Mouse (Mus musculus): ENCODE data around the gene Furin. TPM values are rescaled to one million over a fixed set of nuclear protein-coding genes. Genes with fewer than 3 reads are reported as not detected.

Furin gene
- 12.0 and 12.5 TPM in 2 replicates for polyA plus RNA-seq (2015; fragmentation: Nextera tagmentation; extraction: Ambion mirVana)

- WGBS: 51% methylated on average over 9 of the region's 9 CpGs
Measured at GRCm38 (mm10) chr7:80405188-80405695, at the start of gene Furin. TSS of gene Furin (minus strand) at chr7:80405436.

GRCm38 (mm10) chr7:80454786-80455185 lies 49.5 kb upstream of the Furin start:
- Histone ChIP-seq H3K27me3 (no peaks in the 10 kb centered on the region), H3K36me3 (peaks cover 51% of the 10 kb centered on the region), H3K27ac (no peak overlapping the region), H3K4me1 (peaks cover 25% of the 10 kb centered on the region), H3K4me2 (replicated peaks) (no peak overlapping the region), H3K9me3 (no peaks in the 10 kb centered on the region), H3K4me3 (no peak overlapping the region), H3K9ac (no peak overlapping the region)
- no peak for ATAC-seq (ENCODE audit: low FRiP score, low read depth)
- WGBS: 91% methylated on average over 2 of the region's 2 CpGs

More at GRCm38 (mm10) chr7:80405188-80405695, at the start of gene Furin:
- Histone ChIP-seq H3K27me3 (0 out of 2 replicates have a peak, but pooled peaks cover 15% of the 10 kb centered on the region), H3K9me3 (no peaks in the 10 kb centered on the region), H3K27ac (no peak within 1 kb of the TSS), H3K36me3 (no peaks in the 10 kb centered on the region), H3K9ac (no peak within 1 kb of the TSS), H3K4me3 (no peak within 1 kb of the TSS), H3K4me2 (replicated peaks) (no peak within 1 kb of the TSS), H3K4me1 (peaks cover 27% of the 10 kb centered on the region)
- no peak for ATAC-seq (ENCODE audit: low FRiP score, low read depth)

- no peak overlapping the region for H3K4me3 ChIP-seq
- H3K27me3 ChIP-seq: no peaks in the 10 kb centered on the region
- no peak overlapping the region for H3K9ac ChIP-seq
- peaks cover 25% of the 10 kb centered on the region for H3K4me1 ChIP-seq
- H3K9me3 ChIP-seq: no peaks in the 10 kb centered on the region
- ATAC-seq (ENCODE audit: low FRiP score, low read depth): no peak
- H3K36me3 ChIP-seq: peaks cover 46% of the 10 kb centered on the region
- no peak overlapping the region for H3K27ac ChIP-seq
- no peak overlapping the region for H3K4me2 ChIP-seq (replicated peaks)
- 90% methylated on average over 5 of the region's 5 CpGs for WGBS
Measured at GRCm38 (mm10) chr7:80453997-80454396, 48.8 kb upstream of the Furin start.

- Histone ChIP-seq H3K27ac (no peak overlapping the region), H3K27me3 (no peaks in the 10 kb centered on the region), H3K36me3 (peaks cover 46% of the 10 kb centered on the region), H3K9me3 (no peaks in the 10 kb centered on the region), H3K4me1 (peaks cover 23% of the 10 kb centered on the region), H3K9ac (no peak overlapping the region), H3K4me2 (replicated peaks) (no peak overlapping the region), H3K4me3 (no peak overlapping the region)
- 92% methylated on average over 3 of the region's 3 CpGs for WGBS
- ATAC-seq (ENCODE audit: low FRiP score, low read depth): no peak
Measured at GRCm38 (mm10) chr7:80453121-80453520, 47.9 kb upstream of the Furin start.

- no peak overlapping the region for H3K9ac ChIP-seq
- WGBS: 88% methylated on average over 5 of the region's 5 CpGs
- no peaks in the 10 kb centered on the region for H3K9me3 ChIP-seq
- H3K4me1 ChIP-seq: 0 out of 2 replicates have a peak, but pooled peaks cover 15% of the 10 kb centered on the region
- no peak overlapping the region for H3K4me2 ChIP-seq (replicated peaks)
- H3K4me3 ChIP-seq: no peak overlapping the region
- ATAC-seq (ENCODE audit: low FRiP score, low read depth): no peak
- no peak overlapping the region for H3K27ac ChIP-seq
- no peaks in the 10 kb centered on the region for H3K27me3 ChIP-seq
- peaks cover 45% of the 10 kb centered on the region for H3K36me3 ChIP-seq
Measured at GRCm38 (mm10) chr7:80452241-80452640, 47.0 kb upstream of the Furin start.

GRCm38 (mm10) chr7:80451550-80452232 lies 46.5 kb upstream of the Furin start:
- Histone ChIP-seq H3K4me2 (replicated peaks) (no peak overlapping the region), H3K4me3 (no peak overlapping the region), H3K27ac (no peak overlapping the region), H3K9me3 (no peaks in the 10 kb centered on the region), H3K27me3 (no peaks in the 10 kb centered on the region), H3K4me1 (0 out of 2 replicates have a peak, but pooled peaks cover 9% of the 10 kb centered on the region), H3K36me3 (peaks cover 40% of the 10 kb centered on the region), H3K9ac (no peak overlapping the region)
- no peak for ATAC-seq (ENCODE audit: low FRiP score, low read depth)
- WGBS: 80% methylated on average over 3 of the region's 3 CpGs

GRCm38 (mm10) chr7:80450354-80450753 lies 45.1 kb upstream of the Furin start:
- H3K4me1 ChIP-seq: peaks cover 10% of the 10 kb centered on the region
- H3K27me3 ChIP-seq: no peaks in the 10 kb centered on the region
- no peak overlapping the region for H3K27ac ChIP-seq
- peaks cover 30% of the 10 kb centered on the region for H3K36me3 ChIP-seq
- no peak for ATAC-seq (ENCODE audit: low FRiP score, low read depth)
- H3K4me3 ChIP-seq: no peak overlapping the region
- H3K4me2 ChIP-seq (replicated peaks): no peak overlapping the region
- no peaks in the 10 kb centered on the region for H3K9me3 ChIP-seq
- 47% methylated on average over 4 of the region's 4 CpGs for WGBS
- H3K9ac ChIP-seq: no peak overlapping the region

- 81% methylated on average over 6 of the region's 6 CpGs for WGBS
- no peak overlapping the region for H3K4me3 ChIP-seq
Measured at GRCm38 (mm10) chr7:80449620-80450091, 44.4 kb upstream of the Furin start.

GRCm38 (mm10) chr7:80447336-80447735 lies 42.1 kb upstream of the Furin start:
- WGBS: 90% methylated on average over 8 of the region's 8 CpGs
- Histone ChIP-seq H3K36me3 (peaks cover 8% of the 10 kb centered on the region; the same call in 1 of the 2 replicates), H3K4me3 (no peak overlapping the region), H3K4me2 (replicated peaks) (no peak overlapping the region), H3K9ac (no peak overlapping the region), H3K27me3 (no peaks in the 10 kb centered on the region), H3K9me3 (no peaks in the 10 kb centered on the region), H3K27ac (no peak overlapping the region), H3K4me1 (peaks cover 38% of the 10 kb centered on the region)
- no peak for ATAC-seq (ENCODE audit: low FRiP score, low read depth)

More at GRCm38 (mm10) chr7:80449620-80450091, 44.4 kb upstream of the Furin start:
- no peaks in the 10 kb centered on the region for H3K9me3 ChIP-seq
- H3K27me3 ChIP-seq: no peaks in the 10 kb centered on the region
- ATAC-seq (ENCODE audit: low FRiP score, low read depth): no peak
- H3K4me2 ChIP-seq (replicated peaks): no peak overlapping the region
- peaks cover 27% of the 10 kb centered on the region for H3K36me3 ChIP-seq
- H3K27ac ChIP-seq: no peak overlapping the region
- no peak overlapping the region for H3K9ac ChIP-seq
- H3K4me1 ChIP-seq: peaks cover 17% of the 10 kb centered on the region

- Histone ChIP-seq H3K36me3 (no peaks in the 10 kb centered on the region), H3K4me3 (no peak overlapping the region), H3K27me3 (no peaks in the 10 kb centered on the region), H3K4me1 (peaks cover 48% of the 10 kb centered on the region), H3K9me3 (no peaks in the 10 kb centered on the region), H3K4me2 (replicated peaks) (no peak overlapping the region), H3K9ac (no peak overlapping the region), H3K27ac (no peak overlapping the region)
- ATAC-seq (ENCODE audit: low FRiP score, low read depth): no peak
- 53% methylated on average over 7 of the region's 7 CpGs for WGBS
Measured at GRCm38 (mm10) chr7:80446221-80446878, 41.1 kb upstream of the Furin start.

GRCm38 (mm10) chr7:80445492-80445891 lies 40.3 kb upstream of the Furin start:
- 19% methylated on average over 6 of the region's 6 CpGs for WGBS
- Histone ChIP-seq H3K9me3 (no peaks in the 10 kb centered on the region), H3K27me3 (no peaks in the 10 kb centered on the region), H3K36me3 (no peaks in the 10 kb centered on the region), H3K4me2 (replicated peaks) (no peak overlapping the region), H3K27ac (no peak overlapping the region; the same call in 1 of the 2 replicates), H3K4me3 (no peak overlapping the region), H3K9ac (no peak overlapping the region), H3K4me1 (peaks cover 53% of the 10 kb centered on the region)
- ATAC-seq (ENCODE audit: low FRiP score, low read depth): no peak
